Mouse (Mus musculus) stomach, postnatal 0 days (tissue): ENCODE results near the gene Myl9. TPM values are rescaled to one million over a fixed set of nuclear protein-coding genes. Genes with fewer than 3 reads are reported as not detected.
A peak's percentile ranks its signal among the peaks of the same experiment; 100 is the strongest.

Experiments used
- ATAC-seq: fragments of 200-750 bp; cut with Nextera tagmentation; 2 replicates; pipeline ENCODE4 v1.8.0; 2017; ENCODE audit not compliant: low FRiP score, low TSS enrichment
- DNase-seq: peaks from one replicate; pipeline ENCODE4 v3.0.0-alpha.2; 2016; ENCODE audit warnings: low spot score
- H3K27ac ChIP-seq: fragments of 300-500 bp; sonication (generic); replicated peaks from 2 replicates; pipeline ENCODE4 v1.5.1; 2014; ENCODE audit warnings: mild to moderate bottlenecking, control low read depth
- H3K27me3 ChIP-seq: fragments of 300-500 bp; sonication (generic); 2 replicates; pipeline ENCODE4 v1.6.1; 2014; ENCODE audit warnings: low read length; ENCODE audit not compliant: control insufficient read depth, insufficient read depth
- H3K36me3 ChIP-seq: fragments of 300-500 bp; sonication (generic); 2 replicates; pipeline ENCODE4 v1.6.1; 2014; ENCODE audit warnings: low read length, mixed read lengths; ENCODE audit not compliant: control insufficient read depth, insufficient read depth
- H3K4me1 ChIP-seq: fragments of 300-500 bp; sonication (generic); replicated peaks from 2 replicates; pipeline ENCODE4 v1.6.1; 2014; ENCODE audit warnings: antibody characterized with exemption; ENCODE audit not compliant: control insufficient read depth, insufficient read depth
- H3K4me2 ChIP-seq: fragments of 300-500 bp; sonication (generic); replicated peaks from 2 replicates; pipeline ENCODE4 v1.6.1; 2014; ENCODE audit warnings: low read depth, mild to moderate bottlenecking, control low read depth, moderate library complexity
- H3K4me3 ChIP-seq: fragments of 300-500 bp; sonication (generic); 2 replicates; pipeline ENCODE4 v1.5.1; 2014; ENCODE audit warnings: low read depth, low read length, control low read depth
- H3K9ac ChIP-seq: fragments of 300-500 bp; sonication (generic); 2 replicates; pipeline ENCODE4 v1.6.1; 2014; ENCODE audit warnings: mild to moderate bottlenecking, low read length, control low read depth, mixed read lengths
- H3K9me3 ChIP-seq: fragments of 300-500 bp; sonication (generic); 2 replicates; pipeline ENCODE4 v1.6.1; 2016; ENCODE audit warnings: low read length; ENCODE audit not compliant: control insufficient read depth
- CTCF ChIP-seq: IDR thresholded peaks from 2 replicates; pipeline ENCODE4 v1.5.1; 2016; ENCODE audit warnings: antibody characterized with exemption, low read depth, mild to moderate bottlenecking, moderate library complexity
- EP300 ChIP-seq: optimal IDR thresholded peaks from 2 replicates; pipeline ENCODE3; 2016; ENCODE audit warnings: antibody characterized with exemption
- WGBS: fragments of 180-500 bp; shearing (Covaris S2); extraction: QIAGEN DNeasy Blood & Tissue Kit; methylation state at CpG from one replicate; pipeline ENCODE4 v1.1.7; 2014; 5-methylcytosine and 5-hydroxymethylcytosine counted together
- polyA plus RNA-seq: library from polyadenylated mRNA; unstranded; fragments of >200 nt; fragmentation: Nextera tagmentation; extraction: Ambion mirVana; gene quantifications from 2 replicates; pipeline ENCODE4 v1.2.1, GENCODE M21; 2015

Myl9 gene
- polyA plus RNA-seq, 1 experiment from 2014 or later: 2,268 TPM

DNA sequence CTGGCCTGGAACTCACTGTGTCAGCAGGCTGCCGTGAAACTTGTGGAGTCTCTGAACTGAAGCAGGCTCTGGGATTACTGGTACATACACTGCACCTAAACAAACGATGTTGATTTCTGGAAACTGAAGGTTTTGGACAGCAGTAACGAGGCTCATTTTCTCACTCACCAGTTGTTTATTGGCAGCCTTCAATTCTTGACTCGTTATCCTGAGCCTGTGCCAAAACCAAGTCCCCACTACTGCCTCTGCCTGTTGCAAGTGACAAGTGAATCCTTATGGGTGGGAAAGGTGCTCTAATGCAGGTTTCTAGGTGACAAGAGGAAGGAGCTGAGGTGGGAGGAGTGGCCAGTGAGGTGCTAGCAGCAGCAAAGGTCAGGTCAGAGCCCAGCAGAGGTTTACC, 33.2 kb upstream of the Myl9 start:
- WGBS: 38% methylated on average over 4 of the region's 4 CpGs
- peaks cover 12% of the 10 kb centered on the region for H3K4me1 ChIP-seq
- ATAC-seq: no peak
- H3K27me3 ChIP-seq: no peaks in the 10 kb centered on the region
- peaks cover 4% of the 10 kb centered on the region; the same call in 1 of the 2 replicates for H3K36me3 ChIP-seq
- DNase-seq: no peak
- TF ChIP-seq EP300 (no peak), CTCF (no peak)
- no peak overlapping the region for H3K9ac ChIP-seq
- no peak overlapping the region for H3K4me3 ChIP-seq
- no peaks in the 10 kb centered on the region for H3K9me3 ChIP-seq
- 0 out of 2 replicates have a peak overlapping the region, but pooled peaks have one; percentile 8 for H3K27ac ChIP-seq
- no peak overlapping the region for H3K4me2 ChIP-seq

DNA sequence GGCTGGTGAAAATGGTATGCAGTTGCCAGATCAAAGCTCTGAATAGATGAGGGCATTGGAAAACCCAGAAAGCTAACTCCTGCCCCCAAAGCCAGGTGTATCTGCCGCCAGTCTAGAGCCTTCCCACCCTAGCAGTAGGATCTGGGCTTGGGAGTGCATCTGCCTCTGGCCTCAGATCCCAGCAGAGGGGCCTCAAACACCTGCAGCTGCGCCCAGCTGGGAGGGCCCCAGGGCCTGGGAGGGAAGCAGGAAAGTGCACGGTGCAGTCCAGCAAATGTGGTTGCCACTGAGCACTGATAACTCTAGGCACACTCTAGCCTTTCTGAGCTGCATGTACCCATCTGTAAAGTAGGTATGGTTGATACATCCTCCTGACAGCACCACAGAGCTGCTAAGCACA, 32.0 kb upstream of the Myl9 start:
- no peak overlapping the region for H3K4me2 ChIP-seq
- 51% methylated on average over 3 of the region's 3 CpGs for WGBS

DNA sequence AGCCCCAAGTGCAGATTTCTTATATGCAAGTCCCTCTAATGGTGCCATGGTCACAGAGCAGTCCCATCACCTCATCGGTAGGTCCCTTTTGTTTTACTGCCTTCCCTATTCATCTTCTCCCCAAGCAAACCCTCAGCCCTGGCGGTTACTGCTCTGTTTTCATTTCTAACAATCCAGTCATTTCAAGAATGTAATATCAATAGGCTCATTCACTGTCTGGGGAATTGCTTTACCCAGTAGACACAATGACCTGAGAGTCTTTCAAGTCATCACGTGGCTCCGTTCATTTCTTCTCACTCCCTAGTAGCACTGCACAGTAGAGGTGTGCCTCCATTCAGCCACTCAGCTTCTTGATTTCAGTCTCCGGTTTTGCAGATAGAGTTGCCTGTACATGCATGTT, 30.8 kb upstream of the Myl9 start:
- Histone ChIP-seq H3K4me2 (no peak overlapping the region), H3K27me3 (no peaks in the 10 kb centered on the region), H3K9me3 (no peaks in the 10 kb centered on the region), H3K4me1 (peaks cover 12% of the 10 kb centered on the region), H3K27ac (no peak overlapping the region), H3K36me3 (peaks cover 9% of the 10 kb centered on the region; the same call in 1 of the 2 replicates), H3K4me3 (no peak overlapping the region), H3K9ac (no peak overlapping the region)
- ATAC-seq (no peak), DNase-seq (no peak)
- TF ChIP-seq EP300 (no peak), CTCF (no peak)
- 75% methylated on average over 5 of the region's 5 CpGs for WGBS

More for the DNA sequence above, 32.0 kb upstream of the Myl9 start:
- Histone ChIP-seq H3K4me1 (peaks cover 12% of the 10 kb centered on the region), H3K4me3 (no peak overlapping the region), H3K9ac (no peak overlapping the region), H3K9me3 (no peaks in the 10 kb centered on the region), H3K36me3 (peaks cover 9% of the 10 kb centered on the region; the same call in 1 of the 2 replicates), H3K27ac (no peak overlapping the region), H3K27me3 (no peaks in the 10 kb centered on the region)
- TF ChIP-seq EP300 (no peak), CTCF (no peak)
- ATAC-seq: no peak
- DNase-seq: no peak

DNA sequence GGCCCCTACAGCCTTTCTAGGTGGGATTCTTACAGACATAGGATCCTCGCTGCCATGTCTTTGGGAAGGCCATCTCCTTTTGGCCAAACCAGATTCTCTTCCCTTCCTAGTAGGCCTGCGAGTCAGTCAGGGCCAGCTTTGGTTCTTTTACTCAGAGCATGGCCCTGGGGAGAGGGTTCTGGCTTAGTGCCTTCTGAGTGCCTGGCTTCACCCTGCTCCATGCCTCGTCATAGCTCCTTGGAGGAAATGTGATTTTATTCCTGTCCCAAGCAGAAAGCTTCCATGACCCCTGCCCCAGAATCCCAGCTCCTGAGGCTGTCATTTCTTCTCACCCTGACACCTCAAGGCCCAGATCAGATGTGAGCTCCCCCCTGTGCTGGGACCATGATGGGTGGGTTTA, 27.9 kb upstream of the Myl9 start:
- peaks cover 1% of the 10 kb centered on the region for H3K4me1 ChIP-seq
- H3K9me3 ChIP-seq: no peaks in the 10 kb centered on the region
- H3K27ac ChIP-seq: no peak overlapping the region
- ATAC-seq (no peak), DNase-seq (no peak)
- no peak overlapping the region for H3K4me2 ChIP-seq
- peaks cover 19% of the 10 kb centered on the region for H3K36me3 ChIP-seq
- TF ChIP-seq EP300: no peak
- no peak for TF ChIP-seq CTCF
- no peak overlapping the region for H3K9ac ChIP-seq
- no peak overlapping the region for H3K4me3 ChIP-seq
- 92% methylated on average over 3 of the region's 3 CpGs for WGBS
- no peaks in the 10 kb centered on the region for H3K27me3 ChIP-seq

DNA sequence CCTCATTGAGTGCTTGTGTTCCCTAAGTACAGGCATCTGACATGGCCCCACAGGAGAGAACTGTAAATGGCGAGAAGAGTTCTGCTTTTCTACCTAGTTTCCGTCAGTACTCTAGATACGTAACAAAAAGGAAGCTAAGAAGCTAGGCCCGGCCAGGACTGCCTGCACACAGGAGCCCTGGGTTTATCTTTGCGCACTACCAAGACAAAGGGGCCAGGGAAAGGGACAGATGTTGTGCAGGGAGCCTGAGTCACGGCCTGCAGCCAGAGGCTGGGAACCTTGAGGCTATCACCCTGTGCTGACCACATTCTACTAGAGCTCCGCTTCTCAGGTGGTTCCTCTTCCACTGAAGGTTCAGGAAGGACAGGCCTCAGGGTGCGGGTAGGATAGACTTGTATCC, 25.5 kb upstream of the Myl9 start:
- DNase-seq (no peak), ATAC-seq (no peak)
- Histone ChIP-seq H3K9me3 (no peaks in the 10 kb centered on the region), H3K4me1 (no peaks in the 10 kb centered on the region), H3K9ac (no peak overlapping the region), H3K4me3 (no peak overlapping the region), H3K27me3 (no peaks in the 10 kb centered on the region), H3K27ac (no peak overlapping the region), H3K36me3 (peaks cover 21% of the 10 kb centered on the region), H3K4me2 (no peak overlapping the region)
- TF ChIP-seq EP300: no peak
- no peak for TF ChIP-seq CTCF
- WGBS: 88% methylated on average over 8 of the region's 8 CpGs

DNA sequence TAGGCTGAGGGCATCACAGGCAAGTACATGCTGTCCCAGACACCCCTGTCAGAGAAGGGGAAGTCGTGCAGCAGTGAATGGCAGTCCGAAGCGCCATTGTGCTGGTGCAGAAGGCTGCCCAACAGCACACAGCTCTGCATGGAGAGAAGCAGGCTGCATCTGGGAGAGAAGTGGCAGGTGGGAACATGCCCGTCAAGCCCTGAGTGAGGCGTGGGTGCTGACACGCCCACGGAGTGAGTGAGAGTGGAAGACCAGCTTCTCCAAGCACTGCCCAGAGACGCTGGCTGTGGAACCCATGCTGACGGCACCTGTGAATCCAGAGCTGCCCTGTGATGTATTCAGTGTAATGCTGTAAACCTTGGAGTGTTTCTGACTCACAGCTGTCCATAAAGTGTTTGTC, 18.3 kb upstream of the Myl9 start:
- Histone ChIP-seq H3K4me2 (no peak overlapping the region), H3K9me3 (no peaks in the 10 kb centered on the region), H3K9ac (no peak overlapping the region), H3K4me1 (no peaks in the 10 kb centered on the region), H3K27ac (no peak overlapping the region), H3K4me3 (no peak overlapping the region), H3K27me3 (no peaks in the 10 kb centered on the region), H3K36me3 (peaks cover 23% of the 10 kb centered on the region)
- DNase-seq (no peak), ATAC-seq (no peak)
- 70% methylated on average over 9 of the region's 9 CpGs for WGBS
- TF ChIP-seq EP300: no peak
- no peak for TF ChIP-seq CTCF
